Mouse (Mus musculus): ENCODE measurements around the gene Plcb4.

GRCm38 (mm10) chr2:135869637-135870036 lies 210.8 kb downstream of the Plcb4 start:
- TF ChIP-seq ZC3H11A (IDR thresholded peaks at IDR 0.05; ENCODE audit: borderline replicate concordance, low read depth, low read length), result no peak
- no peak for TF ChIP-seq ZNF384 (IDR thresholded peaks at IDR 0.05; ENCODE audit: low read depth, low read length)
- no peak for TF ChIP-seq MAFK (IDR thresholded peaks at IDR 0.05; ENCODE audit: insufficient read depth, low read depth, low read length)
- TF ChIP-seq HCFC1 (IDR thresholded peaks at IDR 0.05; ENCODE audit: borderline replicate concordance, insufficient read depth, low read length), result no peak
- no peak for TF ChIP-seq CHD2 (IDR thresholded peaks at IDR 0.05; ENCODE audit: low read depth, low read length)
